Mouse (Mus musculus): Measurements from ENCODE around the gene Zbtb16. TPM values are rescaled to one million over a fixed set of nuclear protein-coding genes. Genes with fewer than 3 reads are reported as not detected.

Zbtb16 gene
- polyA plus RNA-seq, 1 experiment from 2014 or later = 2.3 TPM

DNA sequence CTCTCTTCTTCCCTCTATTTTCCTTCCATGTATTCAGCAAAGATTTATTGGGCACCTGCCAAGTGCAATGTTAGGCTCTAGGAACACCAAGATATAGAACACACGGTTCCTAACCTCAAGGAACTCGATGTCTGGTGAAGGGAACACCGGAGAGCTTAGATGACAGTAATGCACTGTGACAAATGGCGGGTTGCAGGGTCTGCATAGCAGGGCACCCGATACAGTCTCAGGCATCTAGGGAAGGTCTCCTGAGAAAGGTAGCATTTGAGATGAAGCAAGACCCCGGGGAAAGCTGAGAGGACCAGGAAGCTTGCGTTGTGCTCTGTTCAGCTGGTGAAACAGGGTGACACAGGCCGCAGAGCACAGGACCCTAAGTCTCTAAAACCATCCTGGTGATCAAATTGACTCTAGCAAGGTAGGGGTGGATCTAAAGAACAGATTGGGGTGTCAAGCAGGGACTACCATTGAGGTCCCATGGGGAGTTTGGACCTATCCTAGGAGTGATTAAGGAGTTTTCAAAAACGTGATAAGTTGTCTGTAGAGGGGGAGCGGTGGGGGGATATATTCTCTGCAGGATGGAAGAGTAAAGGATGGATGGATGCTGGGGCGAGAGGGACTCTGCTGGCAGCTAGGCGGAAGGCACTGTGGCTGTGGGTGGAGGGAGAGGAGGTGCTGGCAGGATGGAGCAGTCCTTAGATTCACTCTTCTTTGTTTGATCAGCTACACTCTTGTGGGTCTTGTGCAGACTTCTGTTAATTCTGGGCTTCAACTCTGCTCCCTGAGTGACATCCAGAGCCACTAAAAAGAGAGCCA is 187.5 kb downstream of the Zbtb16 start:
- DNase-seq (ENCODE audit: low spot score) (peak; percentile 27), ATAC-seq (replicated peaks; ENCODE audit: low FRiP score) (no peak)
- 49% methylated on average over 12 of the region's 12 CpGs for WGBS
- Histone ChIP-seq H3K36me3 (ENCODE audit: control insufficient read depth, insufficient read depth, low read length) (no peaks in the 10 kb centered on the region), H3K4me2 (peak overlapping the region; percentile 87), H3K27me3 (replicated peaks; ENCODE audit: control insufficient read depth, insufficient read depth, low read length) (peaks cover 10% of the 10 kb centered on the region), H3K4me1 (replicated peaks; ENCODE audit: control insufficient read depth, insufficient read depth, low read length) (peaks cover 13% of the 10 kb centered on the region), H3K4me3 (ENCODE audit: low read depth, low read length) (no peak overlapping the region; the same call in 1 of the 2 replicates), H3K27ac (ENCODE audit: low read depth, low read length) (no peak overlapping the region), H3K9me3 (ENCODE audit: control insufficient read depth, low read length) (no peaks in the 10 kb centered on the region; the same call in 1 of the 2 replicates), H3K9ac (ENCODE audit: low read depth, low read length) (no peak overlapping the region)

DNA sequence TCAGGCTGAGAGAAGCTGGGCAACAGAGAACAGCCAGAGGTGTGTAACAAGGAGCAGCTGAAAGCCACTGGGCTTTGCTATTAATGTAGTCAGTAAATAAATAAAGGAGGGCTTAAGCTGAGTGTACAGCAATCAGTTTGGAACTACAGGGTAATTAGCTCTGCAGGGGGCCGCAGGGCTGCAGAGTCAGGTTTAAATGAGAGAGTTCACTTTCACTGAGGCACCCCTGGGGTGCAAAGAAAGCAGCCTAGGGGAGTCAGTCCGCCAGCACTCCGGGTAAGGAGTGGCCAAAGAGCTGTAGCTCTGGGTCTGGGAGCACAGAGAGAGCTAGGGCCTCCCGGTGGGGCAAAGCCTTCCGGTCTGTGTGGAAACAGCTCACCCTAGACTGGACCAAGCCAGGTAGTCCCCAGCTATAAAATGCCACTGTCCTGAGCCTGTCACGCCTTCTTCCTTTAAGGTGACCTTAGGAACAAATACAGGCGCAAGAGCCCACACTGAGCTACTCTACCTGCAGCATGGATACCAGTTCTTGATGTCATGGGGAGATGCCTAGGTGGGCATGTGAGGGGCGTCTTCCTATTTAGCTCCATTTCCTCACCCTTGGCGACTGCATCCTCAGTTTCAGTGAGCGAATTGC is 188.3 kb downstream of the Zbtb16 start:
- peaks cover 10% of the 10 kb centered on the region for H3K27me3 ChIP-seq (replicated peaks; ENCODE audit: control insufficient read depth, insufficient read depth, low read length)
- H3K27ac ChIP-seq (ENCODE audit: low read depth, low read length) = no peak overlapping the region
- DNase-seq (ENCODE audit: low spot score) (peak; percentile 31), ATAC-seq (replicated peaks; ENCODE audit: low FRiP score) (no peak)
- H3K4me1 ChIP-seq (replicated peaks; ENCODE audit: control insufficient read depth, insufficient read depth, low read length) = peaks cover 13% of the 10 kb centered on the region
- WGBS = 47% methylated on average over 10 of the region's 10 CpGs
- H3K4me3 ChIP-seq (ENCODE audit: low read depth, low read length) = no peak overlapping the region
- no peak overlapping the region for H3K9ac ChIP-seq (ENCODE audit: low read depth, low read length)
- no peak overlapping the region for H3K4me2 ChIP-seq
- H3K36me3 ChIP-seq (ENCODE audit: control insufficient read depth, insufficient read depth, low read length) = no peaks in the 10 kb centered on the region
- H3K9me3 ChIP-seq (ENCODE audit: control insufficient read depth, low read length) = no peaks in the 10 kb centered on the region; the same call in 1 of the 2 replicates

DNA sequence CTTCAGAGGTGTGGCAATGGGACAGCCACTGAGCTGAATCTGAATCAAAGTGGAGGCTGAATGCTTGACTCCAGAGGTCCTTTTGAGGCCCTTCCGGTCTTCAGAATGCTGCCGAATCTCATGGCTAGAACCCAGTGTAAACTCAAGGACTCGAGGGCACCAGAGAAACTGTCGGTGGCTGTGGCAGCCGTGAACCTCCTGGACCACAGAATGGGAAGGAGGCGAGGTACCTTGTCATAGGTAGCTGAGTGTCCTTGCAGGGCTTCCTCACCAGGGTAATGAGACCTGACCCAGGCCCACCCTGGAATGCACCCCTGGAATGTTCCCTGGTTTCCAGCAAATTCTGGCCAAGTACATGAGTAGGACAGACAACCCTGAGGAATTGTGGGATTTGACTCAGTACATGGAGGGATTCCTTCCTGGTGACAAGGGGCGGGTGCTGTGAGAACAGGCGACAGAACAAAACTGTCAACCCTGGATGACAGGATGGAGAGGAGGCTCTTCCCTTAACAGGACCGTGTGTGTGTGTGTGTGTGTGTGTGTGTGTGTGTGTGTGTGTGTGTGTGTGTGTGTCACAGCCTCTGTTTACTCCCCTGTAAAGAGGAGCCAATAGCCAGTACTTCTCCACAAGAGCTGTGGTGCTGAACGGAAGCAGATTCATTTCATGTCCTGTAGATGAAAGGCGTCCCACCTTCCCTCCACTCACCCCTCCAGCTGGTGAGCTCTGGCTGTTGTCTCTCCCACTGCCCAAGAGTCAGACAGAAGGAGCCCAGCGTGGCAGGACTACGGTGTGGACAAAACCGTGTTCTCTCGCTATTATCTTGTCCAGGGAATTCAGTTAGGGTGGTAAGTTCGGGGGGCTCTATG is 189.0 kb downstream of the Zbtb16 start:
- Histone ChIP-seq H3K4me2 (no peak overlapping the region), H3K36me3 (ENCODE audit: control insufficient read depth, insufficient read depth, low read length) (no peaks in the 10 kb centered on the region), H3K9ac (ENCODE audit: low read depth, low read length) (no peak overlapping the region), H3K27me3 (replicated peaks; ENCODE audit: control insufficient read depth, insufficient read depth, low read length) (peaks cover 10% of the 10 kb centered on the region), H3K9me3 (ENCODE audit: control insufficient read depth, low read length) (no peaks in the 10 kb centered on the region; the same call in 1 of the 2 replicates), H3K27ac (ENCODE audit: low read depth, low read length) (no peak overlapping the region), H3K4me3 (ENCODE audit: low read depth, low read length) (no peak overlapping the region), H3K4me1 (replicated peaks; ENCODE audit: control insufficient read depth, insufficient read depth, low read length) (peaks cover 13% of the 10 kb centered on the region)
- peak; percentile 29 for DNase-seq (ENCODE audit: low spot score)
- 66% methylated on average over 15 of the region's 16 CpGs for WGBS
- ATAC-seq (replicated peaks; ENCODE audit: low FRiP score) = no peak

- ATAC-seq (replicated peaks; ENCODE audit: low FRiP score) = 0 out of 2 replicates have a peak, but pooled peaks have one; percentile 18
- Histone ChIP-seq H3K27ac (ENCODE audit: low read depth, low read length) (no peak overlapping the region), H3K4me3 (ENCODE audit: low read depth, low read length) (no peak overlapping the region), H3K27me3 (replicated peaks; ENCODE audit: control insufficient read depth, insufficient read depth, low read length) (peaks cover 10% of the 10 kb centered on the region), H3K9ac (ENCODE audit: low read depth, low read length) (no peak overlapping the region), H3K4me1 (replicated peaks; ENCODE audit: control insufficient read depth, insufficient read depth, low read length) (peaks cover 13% of the 10 kb centered on the region), H3K4me2 (no peak overlapping the region), H3K36me3 (ENCODE audit: control insufficient read depth, insufficient read depth, low read length) (no peaks in the 10 kb centered on the region), H3K9me3 (ENCODE audit: control insufficient read depth, low read length) (no peaks in the 10 kb centered on the region; the same call in 1 of the 2 replicates)
- peak; percentile 60 for DNase-seq (ENCODE audit: low spot score)
- WGBS = 27% methylated on average over 4 of the region's 4 CpGs
These were observed 189.8 kb downstream of the Zbtb16 start for GRCm38 (mm10) chr9:48646251-48646650.

DNA sequence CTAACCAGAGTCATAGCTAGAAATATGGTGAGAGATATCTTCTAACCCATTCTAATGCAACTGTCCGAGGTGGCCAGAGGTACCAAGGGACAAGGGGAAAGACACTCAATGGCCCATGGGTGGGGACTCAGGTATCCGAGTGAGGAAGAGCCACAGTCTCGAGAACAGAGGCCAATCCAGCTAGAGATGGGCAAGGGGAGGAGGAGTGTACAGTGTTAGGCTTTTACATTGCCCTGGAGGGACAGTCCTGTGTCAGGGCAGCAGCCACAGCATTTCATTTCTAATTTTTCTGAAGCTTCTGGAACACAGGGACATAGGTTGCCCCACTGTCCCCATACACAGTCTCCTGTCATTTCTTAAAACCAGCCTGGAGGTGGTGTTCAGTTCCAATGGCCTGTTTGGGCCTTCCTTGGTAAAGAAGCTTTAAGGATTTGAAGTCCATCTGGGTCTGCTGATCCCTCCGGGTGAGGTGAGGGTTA is 190.3 kb downstream of the Zbtb16 start:
- no peak overlapping the region for H3K4me2 ChIP-seq
- no peak overlapping the region for H3K27ac ChIP-seq (ENCODE audit: low read depth, low read length)
- no peaks in the 10 kb centered on the region for H3K36me3 ChIP-seq (ENCODE audit: control insufficient read depth, insufficient read depth, low read length)
- WGBS = 57% methylated on average over 4 of the region's 4 CpGs
- no peak overlapping the region for H3K9ac ChIP-seq (ENCODE audit: low read depth, low read length)
- H3K4me1 ChIP-seq (replicated peaks; ENCODE audit: control insufficient read depth, insufficient read depth, low read length) = peaks cover 13% of the 10 kb centered on the region
- DNase-seq (ENCODE audit: low spot score) = no peak
- ATAC-seq (replicated peaks; ENCODE audit: low FRiP score) = no peak
- no peaks in the 10 kb centered on the region; the same call in 1 of the 2 replicates for H3K9me3 ChIP-seq (ENCODE audit: control insufficient read depth, low read length)
- peaks cover 10% of the 10 kb centered on the region for H3K27me3 ChIP-seq (replicated peaks; ENCODE audit: control insufficient read depth, insufficient read depth, low read length)
- no peak overlapping the region for H3K4me3 ChIP-seq (ENCODE audit: low read depth, low read length)

- ATAC-seq (replicated peaks; ENCODE audit: low FRiP score) (no peak), DNase-seq (ENCODE audit: low spot score) (peak; percentile 29)
- H3K4me1 ChIP-seq (replicated peaks; ENCODE audit: control insufficient read depth, insufficient read depth, low read length) = peaks cover 11% of the 10 kb centered on the region
- no peaks in the 10 kb centered on the region; the same call in 1 of the 2 replicates for H3K9me3 ChIP-seq (ENCODE audit: control insufficient read depth, low read length)
- H3K27ac ChIP-seq (ENCODE audit: low read depth, low read length) = no peak overlapping the region
- H3K4me2 ChIP-seq = no peak overlapping the region
- peaks cover 10% of the 10 kb centered on the region for H3K27me3 ChIP-seq (replicated peaks; ENCODE audit: control insufficient read depth, insufficient read depth, low read length)
- H3K9ac ChIP-seq (ENCODE audit: low read depth, low read length) = no peak overlapping the region
- H3K4me3 ChIP-seq (ENCODE audit: low read depth, low read length) = no peak overlapping the region
- H3K36me3 ChIP-seq (ENCODE audit: control insufficient read depth, insufficient read depth, low read length) = no peaks in the 10 kb centered on the region
- WGBS = 48% methylated on average over 13 of the region's 13 CpGs
These were observed 190.9 kb downstream of the Zbtb16 start for GRCm38 (mm10) chr9:48644926-48645647.

- no peak overlapping the region for H3K9ac ChIP-seq (ENCODE audit: low read depth, low read length)
- 75% methylated on average over 3 of the region's 3 CpGs for WGBS
- H3K27me3 ChIP-seq (replicated peaks; ENCODE audit: control insufficient read depth, insufficient read depth, low read length) = peaks cover 10% of the 10 kb centered on the region
- no peak overlapping the region for H3K27ac ChIP-seq (ENCODE audit: low read depth, low read length)
- no peak for ATAC-seq (replicated peaks; ENCODE audit: low FRiP score)
- no peaks in the 10 kb centered on the region; the same call in 1 of the 2 replicates for H3K9me3 ChIP-seq (ENCODE audit: control insufficient read depth, low read length)
- H3K4me2 ChIP-seq = no peak overlapping the region
- H3K36me3 ChIP-seq (ENCODE audit: control insufficient read depth, insufficient read depth, low read length) = no peaks in the 10 kb centered on the region
- DNase-seq (ENCODE audit: low spot score) = peak; percentile 26
- peaks cover 6% of the 10 kb centered on the region for H3K4me1 ChIP-seq (replicated peaks; ENCODE audit: control insufficient read depth, insufficient read depth, low read length)
- H3K4me3 ChIP-seq (ENCODE audit: low read depth, low read length) = no peak overlapping the region
These were observed 191.6 kb downstream of the Zbtb16 start for GRCm38 (mm10) chr9:48644376-48644775.

- H3K36me3 ChIP-seq (ENCODE audit: control insufficient read depth, insufficient read depth, low read length) = no peaks in the 10 kb centered on the region
- peaks cover 7% of the 10 kb centered on the region for H3K27me3 ChIP-seq (replicated peaks; ENCODE audit: control insufficient read depth, insufficient read depth, low read length)
- 88% methylated on average over 8 of the region's 8 CpGs for WGBS
- no peak for DNase-seq (ENCODE audit: low spot score)
- no peak overlapping the region for H3K9ac ChIP-seq (ENCODE audit: low read depth, low read length)
- H3K4me1 ChIP-seq (replicated peaks; ENCODE audit: control insufficient read depth, insufficient read depth, low read length) = no peaks in the 10 kb centered on the region
- no peak for ATAC-seq (replicated peaks; ENCODE audit: low FRiP score)
- no peak overlapping the region for H3K4me3 ChIP-seq (ENCODE audit: low read depth, low read length)
- no peaks in the 10 kb centered on the region; the same call in 1 of the 2 replicates for H3K9me3 ChIP-seq (ENCODE audit: control insufficient read depth, low read length)
- H3K27ac ChIP-seq (ENCODE audit: low read depth, low read length) = no peak overlapping the region
- no peak overlapping the region for H3K4me2 ChIP-seq
These were observed 194.4 kb downstream of the Zbtb16 start for GRCm38 (mm10) chr9:48641636-48642035.
